Mouse (Mus musculus) kidney, adult 10 weeks (tissue): ENCODE measurements around the gene Chst10. TPM values are rescaled to one million over a fixed set of nuclear protein-coding genes. Genes with fewer than 3 reads are reported as not detected.

Experiments
- polyA plus RNA-seq: library from polyadenylated mRNA; stranded (reverse); fragments of 350-450 nt; fragmentation: Illumina TruSeq; extraction: RNeasy Lipid Tissue Mini Kit (QIAGEN cat#74804); gene quantifications from one replicate; pipeline ENCODE4 v1.2.3, GENCODE M21; 2014; ENCODE audit warnings: low read depth, low replicate concordance

Chst10 gene
- not detected for polyA plus RNA-seq

GRCm38 (mm10) chr1:38897431-38898248 lies at the start of gene Chst10:
Gene Chst10, minus strand, starts transcription at chr1:38898161.

DNA sequence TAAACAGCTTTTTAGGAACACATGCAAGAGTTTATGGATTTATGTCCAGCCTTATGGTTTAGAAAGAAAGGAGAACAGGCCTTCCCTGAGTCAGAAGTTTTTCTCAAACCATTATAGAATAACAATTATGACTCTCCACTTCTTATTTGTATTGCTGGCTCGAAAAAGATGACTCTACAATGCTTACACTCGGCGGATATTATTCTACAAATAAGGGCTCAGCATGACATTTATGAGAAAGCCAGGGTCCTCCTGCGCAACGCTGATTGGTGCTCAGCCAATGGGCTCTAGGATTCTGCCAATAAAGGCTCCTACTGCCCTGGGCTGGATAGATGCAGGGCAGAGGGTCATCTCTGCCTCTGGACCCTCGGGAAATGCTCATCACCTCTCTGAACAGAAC lies 40.9 kb upstream of the Chst10 start, which contains the start of gene Nms:
Gene Nms (plus strand): TSS at position 301 of the 400 bp plus-strand sequence.

GRCm38 (mm10) chr1:38836477-38836872 lies 61.5 kb downstream of the Chst10 start, which contains the start of gene Lonrf2:
Gene Lonrf2, minus strand, starts transcription at chr1:38836711.

Other genes starting within 250 kb of the Chst10 start
- gene Aff3, start 233.2 kb downstream of the Chst10 start, polyA plus RNA-seq, result 0.49 TPM
- 0.32 TPM for gene Lonrf2, start 61.5 kb downstream of the Chst10 start, polyA plus RNA-seq
- gene Nms, start 41.0 kb upstream of the Chst10 start, polyA plus RNA-seq, result not detected
- gene Pdcl3, start 87.4 kb upstream of the Chst10 start, polyA plus RNA-seq, result 77.7 TPM